Mouse (Mus musculus) liver, embryonic 14.5 days (tissue): ENCODE results near the gene Adcy6. TPM values are rescaled to one million over a fixed set of nuclear protein-coding genes. Genes with fewer than 3 reads are reported as not detected.
A peak's percentile ranks its signal among the peaks of the same experiment; 100 is the strongest.

Experiments used
- ATAC-seq: fragments of 200-750 bp; cut with Nextera tagmentation; 2 replicates; pipeline ENCODE4 v1.8.0; 2017; ENCODE audit warnings: moderate number of reproducible peaks, mild to moderate bottlenecking, moderate library complexity; ENCODE audit not compliant: insufficient read depth
- DNase-seq, 3 experiments: peaks; one replicate each; pipeline ENCODE4 v3.0.0-alpha.2; 2012 to 2013; ENCODE audit warnings: low read depth in 3 of 3, low spot score in 3 of 3
- H3K27ac ChIP-seq: fragments of 300-500 bp; sonication (generic); 2 replicates; pipeline ENCODE4 v1.5.1; 2014; ENCODE audit warnings: moderate library complexity, mild to moderate bottlenecking, control low read depth, inconsistent platforms
- H3K27me3 ChIP-seq: fragments of 300-500 bp; sonication (generic); 2 replicates; pipeline ENCODE4 v1.6.1; 2014; ENCODE audit warnings: mild to moderate bottlenecking, low read length, moderate library complexity; ENCODE audit not compliant: control insufficient read depth, insufficient read depth
- H3K36me3 ChIP-seq: fragments of 300-500 bp; sonication (generic); replicated peaks from 2 replicates; pipeline ENCODE4 v1.6.1; 2014; ENCODE audit warnings: low read depth; ENCODE audit not compliant: control insufficient read depth, insufficient read depth
- H3K4me1 ChIP-seq, 2 experiments: fragments of 200-500 bp in 1 of 2; fragments of 300-500 bp in 1 of 2; sonication (generic) in 1 of 2; replicated peaks; 2 replicates each; pipeline ENCODE4 v1.6.1; 2012 to 2014; ENCODE audit warnings: antibody characterized with exemption in 1 of 2, inconsistent platforms in 1 of 2, low read length in 1 of 2; ENCODE audit not compliant: control insufficient read depth in 2 of 2, insufficient read depth in 2 of 2
- H3K4me2 ChIP-seq: fragments of 300-500 bp; sonication (generic); 2 replicates; pipeline ENCODE4 v1.6.1; 2014; ENCODE audit warnings: low read depth, mild to moderate bottlenecking, control low read depth, moderate library complexity
- H3K4me3 ChIP-seq, 2 experiments: fragments of 200-500 bp in 1 of 2; fragments of 300-500 bp in 1 of 2; sonication (generic) in 1 of 2; 2 replicates each; pipeline ENCODE4 v1.5.1; 2012 to 2014; ENCODE audit warnings: low read depth in 2 of 2, low read length in 2 of 2, mild to moderate bottlenecking in 2 of 2, control low read depth in 1 of 2, inconsistent platforms in 1 of 2, moderate library complexity in 1 of 2; ENCODE audit not compliant: insufficient read depth in 1 of 2
- H3K9ac ChIP-seq: fragments of 300-500 bp; sonication (generic); replicated peaks from 2 replicates; pipeline ENCODE4 v1.6.1; 2014; ENCODE audit warnings: mild to moderate bottlenecking, control low read depth, moderate library complexity
- H3K9me3 ChIP-seq: fragments of 300-500 bp; sonication (generic); 2 replicates; pipeline ENCODE4 v1.6.1; 2016; ENCODE audit warnings: low read length, mixed read lengths; ENCODE audit not compliant: control insufficient read depth
- CTCF ChIP-seq: IDR thresholded peaks from 2 replicates; pipeline ENCODE4 v1.5.1; 2016; ENCODE audit warnings: antibody characterized with exemption, low read depth, control low read depth
- EP300 ChIP-seq: IDR thresholded peaks from 2 replicates; pipeline ENCODE4 v1.6.1; 2016; ENCODE audit warnings: antibody characterized with exemption, low read depth
- WGBS: fragments of 180-500 bp; shearing (Covaris S2); extraction: QIAGEN DNeasy Blood & Tissue Kit; methylation state at CpG from one replicate; pipeline ENCODE4 v1.1.7; 2014; ENCODE audit not compliant: insufficient replicate concordance; 5-methylcytosine and 5-hydroxymethylcytosine counted together
- polyA plus RNA-seq, 2 experiments: library from polyadenylated mRNA; depleted of rRNA in 1 of 2; stranded (reverse) in 1 of 2; unstranded in 1 of 2; fragments of >200 nt; fragmentation: Nextera tagmentation in 1 of 2; extraction: Ambion mirVana in 1 of 2; gene quantifications; 2 replicates each; pipeline versions ENCODE4 v1.2.1 to v1.2.3; 2012 to 2014

Gene Adcy6
- polyA plus RNA-seq, 2 experiments, result 4.2 to 13.1 TPM

DNA sequence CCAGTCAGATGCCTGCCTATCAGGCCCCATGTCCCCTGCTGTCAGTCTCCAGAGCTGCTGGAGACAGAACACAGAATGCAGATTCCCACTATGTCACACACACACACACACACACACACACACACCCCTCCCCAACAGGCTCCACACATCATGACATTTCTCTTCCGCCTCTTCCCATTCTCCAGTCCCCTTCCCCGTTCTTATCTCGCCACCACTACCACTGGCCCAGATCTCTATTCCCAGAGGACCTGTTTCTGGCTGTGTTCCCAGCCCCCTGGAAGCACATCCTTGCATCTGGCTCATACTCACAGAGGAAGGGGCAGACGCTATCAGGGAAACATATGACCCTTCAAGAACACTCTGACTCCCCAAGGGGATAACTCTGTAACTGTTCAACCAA is 2.3 kb downstream of the Adcy6 start:
- DNase-seq, result no peak
- H3K4me1 ChIP-seq, result peaks cover 49 to 57% of the 10 kb centered on the region in 2 experiments

DNA sequence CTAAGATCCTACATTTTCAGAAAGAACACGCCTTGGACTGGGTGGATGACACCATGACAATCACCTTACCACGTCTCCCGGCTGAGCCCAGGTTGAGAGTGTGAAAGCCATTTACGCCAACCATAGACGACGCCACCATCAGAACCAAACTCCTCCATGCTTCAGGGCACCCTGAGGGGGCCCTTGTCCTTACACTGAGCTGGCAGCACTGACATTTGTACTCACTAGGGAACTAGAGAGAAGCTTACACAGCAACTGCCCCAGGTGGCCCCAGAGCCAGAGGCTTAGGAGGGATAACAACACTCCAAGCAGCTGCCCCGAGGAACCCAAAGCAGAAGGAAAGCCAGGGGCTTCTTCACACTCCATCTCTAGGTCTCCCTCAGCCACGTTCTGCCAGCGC is 3.1 kb downstream of the Adcy6 start:
- 38% methylated on average over 9 of the region's 9 CpGs for WGBS
- H3K4me1 ChIP-seq, result peaks cover 55 to 65% of the 10 kb centered on the region in 2 experiments
- peaks cover 13% of the 10 kb centered on the region for H3K36me3 ChIP-seq
- no peaks in the 10 kb centered on the region for H3K9me3 ChIP-seq
- DNase-seq (no peak), ATAC-seq (no peak)
- H3K4me3 ChIP-seq, result peak overlapping the region; percentile 44 to 68
- TF ChIP-seq CTCF, result no peak
- TF ChIP-seq EP300, result no peak
- no peaks in the 10 kb centered on the region for H3K27me3 ChIP-seq
- H3K4me2 ChIP-seq, result peak overlapping the region; percentile 94
- H3K27ac ChIP-seq, result peak overlapping the region; percentile 100
- H3K9ac ChIP-seq, result peak overlapping the region; percentile 88

More for the DNA sequence above, 2.3 kb downstream of the Adcy6 start:
- Histone ChIP-seq H3K9me3 (no peaks in the 10 kb centered on the region), H3K36me3 (peaks cover 13% of the 10 kb centered on the region), H3K4me2 (peak overlapping the region; percentile 94), H3K27ac (peak overlapping the region; percentile 100), H3K9ac (peak overlapping the region; percentile 88), H3K4me3 (peak overlapping the region; percentile 68 to 82), H3K27me3 (no peaks in the 10 kb centered on the region)
- no peak for TF ChIP-seq CTCF
- no peak for TF ChIP-seq EP300
- WGBS, result 25% methylated on average over 4 of the region's 4 CpGs
- no peak for ATAC-seq

DNA sequence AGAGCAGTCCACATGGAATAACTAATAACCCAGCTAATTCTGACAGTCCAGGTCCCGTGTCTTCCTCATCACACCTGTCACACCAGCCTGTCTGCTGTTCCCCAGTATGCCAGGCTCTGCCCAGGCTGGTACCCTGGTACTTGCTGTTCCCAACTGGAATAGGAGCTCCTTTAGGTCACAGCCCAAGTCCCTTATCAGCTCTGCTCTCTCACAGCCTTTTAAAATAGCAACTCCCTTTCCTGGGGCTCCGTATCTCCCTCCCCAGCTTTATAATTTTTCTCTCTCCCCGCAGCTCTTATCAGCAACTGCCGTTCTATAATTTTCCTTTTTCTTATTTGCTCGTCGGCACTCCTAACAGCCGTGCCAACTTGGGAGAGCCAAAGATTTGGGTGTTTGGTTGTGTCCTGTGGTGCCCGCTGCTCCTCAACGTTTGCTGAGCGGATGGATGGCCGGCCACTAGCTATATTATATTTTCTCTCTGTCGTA is 3.8 kb downstream of the Adcy6 start:
- 18% methylated on average over 12 of the region's 12 CpGs for WGBS
- peaks cover 62 to 72% of the 10 kb centered on the region in 2 experiments for H3K4me1 ChIP-seq
- H3K27ac ChIP-seq, result peak overlapping the region; percentile 100
- peak overlapping the region; percentile 47 to 68 for H3K4me3 ChIP-seq
- TF ChIP-seq EP300 (peak; percentile 94), CTCF (no peak)
- peak overlapping the region; percentile 88 for H3K9ac ChIP-seq
- H3K36me3 ChIP-seq, result peaks cover 17% of the 10 kb centered on the region
- ATAC-seq (peak; percentile 76), DNase-seq (peak; percentile 81 to 88 (median 87))
- H3K9me3 ChIP-seq, result no peaks in the 10 kb centered on the region
- H3K27me3 ChIP-seq, result no peaks in the 10 kb centered on the region
- H3K4me2 ChIP-seq, result peak overlapping the region; percentile 94

DNA sequence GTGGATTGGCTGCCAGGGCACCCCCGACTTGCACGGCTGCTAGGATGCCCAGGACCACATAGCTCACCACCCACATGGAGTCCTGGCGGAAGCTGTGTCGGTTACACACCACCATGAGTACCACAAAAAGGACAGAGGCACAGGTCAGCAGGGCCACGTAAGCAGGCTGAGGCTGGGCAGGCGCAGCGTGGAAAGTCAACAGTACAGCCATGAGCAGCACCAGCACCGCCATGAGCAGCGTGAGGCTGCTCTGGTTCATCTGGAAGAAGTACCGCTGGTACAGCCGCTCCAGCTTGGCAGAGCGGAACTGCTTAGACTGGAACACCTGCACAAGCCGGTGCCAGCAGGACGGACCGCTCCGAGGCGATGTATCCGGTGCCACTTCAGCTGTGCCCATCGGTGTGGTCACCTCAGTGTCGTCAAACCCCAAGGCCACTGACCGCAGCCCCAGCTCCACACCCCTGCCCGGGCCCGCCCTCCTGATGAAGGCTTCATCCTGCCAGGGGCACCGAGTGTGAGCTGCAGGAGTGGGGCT is 5.8 kb downstream of the Adcy6 start:
- no peak for DNase-seq
- no peak overlapping the region for H3K4me2 ChIP-seq
- H3K27ac ChIP-seq, result peak overlapping the region; percentile 1; the same call in 1 of the 2 replicates
- no peak overlapping the region for H3K4me3 ChIP-seq
- H3K9me3 ChIP-seq, result no peaks in the 10 kb centered on the region
- H3K4me1 ChIP-seq, result peaks cover 57 to 67% of the 10 kb centered on the region in 2 experiments
- TF ChIP-seq CTCF, result no peak
- no peak for TF ChIP-seq EP300
- H3K27me3 ChIP-seq, result no peaks in the 10 kb centered on the region
- H3K9ac ChIP-seq, result no peak overlapping the region
- peaks cover 29% of the 10 kb centered on the region for H3K36me3 ChIP-seq
- 95% methylated on average over 24 of the region's 24 CpGs for WGBS
- no peak for ATAC-seq

DNA sequence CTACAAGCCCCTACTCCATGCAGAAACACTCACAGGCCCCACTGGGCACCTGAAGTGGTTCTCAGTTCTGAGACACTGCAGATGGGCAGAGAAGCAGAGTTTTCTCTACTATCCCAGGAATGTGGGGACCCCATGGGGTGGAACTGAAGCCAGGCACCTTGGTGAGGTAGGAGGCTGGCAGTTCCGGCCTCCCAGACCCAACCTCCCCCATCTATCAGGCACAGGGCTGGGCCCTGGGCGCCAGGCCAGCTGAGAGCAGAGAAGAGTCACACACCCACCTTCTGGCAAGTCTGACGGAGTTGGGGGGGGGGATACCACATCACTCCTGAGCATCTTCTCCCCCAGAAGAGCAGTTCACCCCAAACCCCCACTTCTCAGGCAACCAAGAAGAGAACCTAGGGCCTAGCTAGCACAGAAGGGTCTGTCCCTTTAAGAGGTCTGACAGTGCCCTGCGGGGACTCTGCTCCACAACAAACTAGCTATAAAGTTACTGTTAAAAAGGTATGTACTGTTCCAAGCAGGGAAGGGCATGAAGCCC is 6.9 kb downstream of the Adcy6 start:
- Histone ChIP-seq H3K27ac (peak overlapping the region; percentile 89), H3K9me3 (no peaks in the 10 kb centered on the region), H3K27me3 (no peaks in the 10 kb centered on the region), H3K4me1 (peaks cover 51 to 63% of the 10 kb centered on the region in 2 experiments), H3K4me2 (peak overlapping the region; percentile 90), H3K4me3 (peak overlapping the region; percentile 60 to 68), H3K9ac (peak overlapping the region; percentile 87), H3K36me3 (peaks cover 36% of the 10 kb centered on the region)
- DNase-seq (no peak), ATAC-seq (no peak)
- no peak for TF ChIP-seq CTCF
- TF ChIP-seq EP300, result no peak
- 20% methylated on average over 4 of the region's 4 CpGs for WGBS
